Mouse (Mus musculus) cerebellum, postnatal 10 days (tissue): ENCODE results near the gene Fmnl1.

ENCODE experiments used
- DNase-seq, 2 experiments: peaks; one replicate each; pipeline ENCODE4 v3.0.0; 2021; ENCODE audit warnings: mixed read lengths in 2 of 2

Gene Fmnl1

DNA sequence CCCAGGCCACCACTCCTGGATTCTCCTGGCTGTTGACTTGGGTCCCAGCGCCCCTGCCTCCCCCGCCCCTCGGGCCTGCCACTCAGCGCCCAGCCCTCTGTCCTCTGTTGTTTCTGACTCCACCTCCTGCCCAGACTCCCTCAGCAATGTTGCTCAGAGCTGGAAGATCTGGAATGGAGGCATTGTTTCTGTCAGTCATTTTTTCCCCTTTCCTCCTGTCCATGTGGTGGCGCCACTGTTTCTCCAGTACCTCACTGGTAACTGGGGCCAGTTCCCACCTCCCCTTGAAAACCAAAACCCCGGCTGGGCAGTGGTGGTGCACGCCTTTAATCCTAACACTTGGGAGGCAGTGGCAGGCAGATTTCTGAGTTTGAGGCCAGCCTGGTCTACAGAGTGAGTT is 9.5 kb upstream of the Fmnl1 start:
- no peak for DNase-seq

DNA sequence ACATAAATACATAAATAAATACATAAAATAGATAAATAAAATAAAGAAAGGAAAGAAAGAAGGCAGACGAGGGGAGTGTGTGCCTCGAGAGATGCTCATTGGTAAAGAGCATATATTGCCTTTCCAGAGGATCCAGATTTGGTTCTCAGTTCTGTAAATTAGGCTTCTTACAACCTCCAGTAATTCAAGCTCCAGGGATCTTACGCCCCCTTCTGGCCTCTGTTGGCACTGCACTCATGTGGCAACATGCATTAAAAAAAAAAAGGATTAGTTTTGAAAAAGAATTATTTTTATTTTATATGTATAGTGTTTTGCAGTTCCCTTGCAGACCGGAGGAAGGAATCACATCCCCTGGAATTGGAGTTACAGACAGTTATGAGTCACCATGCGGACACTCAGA is 8.8 kb upstream of the Fmnl1 start:
- DNase-seq: peak in 1 of 2 experiments; percentile 63

DNA sequence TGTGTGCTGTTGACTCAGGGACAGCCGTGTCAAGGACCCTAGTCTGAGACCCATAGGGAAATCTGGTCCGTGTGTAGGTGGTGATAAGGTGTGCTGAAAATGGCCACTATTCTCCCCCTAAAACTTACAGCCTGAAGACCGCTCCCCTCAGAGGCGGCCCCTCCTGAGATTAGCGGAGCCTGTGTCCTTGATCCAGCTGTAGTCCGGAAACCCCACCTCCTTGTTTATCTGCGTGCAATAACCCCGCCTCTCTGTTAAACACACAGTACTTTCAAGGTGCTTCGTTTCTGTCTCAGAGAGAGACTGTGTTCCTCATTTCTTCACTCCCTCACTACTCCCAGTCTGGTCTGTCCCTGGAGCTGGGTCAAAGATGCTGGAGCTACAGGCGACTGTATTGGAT is 6.5 kb upstream of the Fmnl1 start:
- no peak for DNase-seq

DNA sequence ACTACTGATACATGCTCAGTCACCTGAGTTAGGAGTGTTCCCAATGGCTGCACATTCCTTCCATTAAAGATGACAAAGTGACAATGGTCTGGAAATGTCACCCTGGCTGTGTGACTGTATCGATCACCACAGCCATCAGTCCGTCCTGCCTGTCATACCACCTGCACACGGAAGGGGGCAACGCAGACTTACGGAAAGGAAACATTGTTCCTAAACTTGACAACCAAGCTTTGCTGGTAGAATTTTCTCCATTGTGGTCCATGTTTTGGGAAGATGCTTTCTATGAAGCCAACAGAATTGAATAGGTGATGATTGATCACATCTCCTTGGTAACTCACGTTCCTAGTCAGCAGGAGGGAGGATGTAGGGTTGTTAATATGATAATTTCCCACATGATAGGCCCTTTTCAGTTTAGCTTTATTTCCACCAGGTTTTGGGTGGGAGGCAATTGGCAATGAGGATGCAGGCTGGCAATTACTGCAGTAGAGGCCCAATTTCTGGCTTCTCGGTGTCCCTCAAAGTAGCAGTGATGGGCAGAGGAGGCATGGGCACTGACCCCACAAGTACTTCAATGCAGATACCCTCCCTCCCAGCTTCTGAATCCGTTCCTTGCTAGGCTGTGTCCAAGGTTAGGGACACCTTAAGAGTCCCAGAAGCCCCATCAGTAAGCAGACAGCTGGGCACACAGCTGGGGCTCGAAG is 2.1 kb upstream of the Fmnl1 start:
- peak; percentile 88 to 89 for DNase-seq

DNA sequence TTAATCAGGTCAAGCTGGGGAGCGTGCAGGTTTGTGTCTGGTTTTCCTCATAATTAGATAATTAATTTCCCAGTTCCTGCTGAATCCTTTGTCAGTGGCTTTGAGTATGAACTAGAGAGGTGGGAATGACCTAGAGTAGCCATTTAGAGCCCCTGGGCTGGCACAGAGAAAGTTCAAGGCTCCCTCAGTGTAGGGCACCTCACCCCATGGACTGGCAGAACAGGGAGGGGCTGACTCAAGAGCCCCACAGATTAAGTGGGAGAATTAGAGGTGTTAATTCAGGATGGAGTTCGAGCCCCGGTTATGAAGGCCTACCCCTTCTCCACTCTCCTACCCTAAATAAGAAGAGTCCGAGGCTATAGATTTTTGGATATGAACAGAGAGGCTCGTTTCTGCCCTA is 1.2 kb upstream of the Fmnl1 start:
- no peak for DNase-seq

DNA sequence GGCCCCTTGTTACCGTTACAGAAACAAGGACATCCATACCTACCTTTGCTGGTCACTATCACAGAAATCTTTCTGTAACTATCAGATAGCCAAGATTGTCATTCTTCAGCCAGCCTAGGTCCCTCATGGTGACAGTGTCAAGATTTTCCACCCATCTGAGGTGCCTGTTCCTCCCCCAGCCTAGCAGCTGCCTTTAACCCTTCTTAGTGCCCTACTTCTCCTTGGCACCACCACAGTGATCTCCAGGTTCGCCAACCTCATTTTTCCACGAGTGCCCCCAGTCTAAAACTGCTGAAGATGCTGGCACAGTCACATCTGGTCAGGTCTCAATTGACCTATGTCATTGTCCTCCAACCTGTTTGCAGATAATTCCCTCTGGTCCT is 805 bp upstream of the Fmnl1 start:
- DNase-seq: no peak

DNA sequence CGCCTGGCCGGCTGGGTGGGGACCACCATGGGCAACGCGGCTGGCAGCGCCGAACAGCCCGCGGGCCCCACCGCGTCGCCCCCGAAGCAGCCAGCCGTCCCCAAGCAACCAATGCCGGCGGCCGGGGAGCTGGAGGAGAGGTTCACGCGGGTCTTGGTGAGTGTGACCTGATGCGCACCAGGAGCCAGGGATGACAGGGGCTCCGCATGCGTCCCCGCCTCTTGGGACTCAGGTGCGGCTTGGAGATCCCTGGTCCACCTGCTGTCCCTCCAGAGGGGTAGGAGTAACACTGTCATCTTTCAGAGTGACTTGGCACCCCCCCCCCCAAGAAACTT is 346 bp downstream of the Fmnl1 start:
- DNase-seq: no peak

DNA sequence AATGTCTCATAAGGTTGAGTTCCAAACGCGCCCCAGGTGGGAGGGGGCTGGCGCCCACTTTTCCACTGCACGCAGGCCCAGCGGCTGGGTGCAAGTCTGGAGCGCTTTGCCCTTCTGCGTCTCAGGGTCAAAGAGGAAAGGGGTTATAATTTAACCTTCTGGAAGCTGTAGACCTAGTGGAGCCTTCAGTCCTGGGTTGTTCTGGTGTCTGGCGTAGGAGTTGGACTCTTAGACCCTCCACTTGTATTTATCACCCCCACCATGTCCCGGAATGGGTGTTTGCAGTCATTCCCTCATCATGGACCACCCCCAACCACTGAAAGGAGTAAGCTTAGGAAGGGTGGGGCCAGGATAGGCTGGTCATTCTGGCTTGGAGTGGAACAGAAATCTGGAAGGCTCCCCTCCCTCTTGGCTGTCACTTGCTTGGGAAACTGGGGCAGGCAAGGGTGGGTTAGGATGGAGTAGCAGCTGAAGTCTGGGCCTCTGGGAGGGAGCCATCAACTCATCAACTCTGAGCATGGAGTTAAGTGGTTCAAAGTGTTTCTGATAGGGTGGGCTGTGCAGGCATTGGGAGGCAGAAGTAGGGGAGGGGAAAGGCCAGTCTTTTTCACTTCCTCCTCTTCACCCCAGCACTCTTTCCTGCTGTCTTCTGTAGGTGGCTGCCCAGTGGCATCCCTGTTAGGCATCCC is 940 bp downstream of the Fmnl1 start:
- DNase-seq: peak in 1 of 2 experiments; percentile 24

DNA sequence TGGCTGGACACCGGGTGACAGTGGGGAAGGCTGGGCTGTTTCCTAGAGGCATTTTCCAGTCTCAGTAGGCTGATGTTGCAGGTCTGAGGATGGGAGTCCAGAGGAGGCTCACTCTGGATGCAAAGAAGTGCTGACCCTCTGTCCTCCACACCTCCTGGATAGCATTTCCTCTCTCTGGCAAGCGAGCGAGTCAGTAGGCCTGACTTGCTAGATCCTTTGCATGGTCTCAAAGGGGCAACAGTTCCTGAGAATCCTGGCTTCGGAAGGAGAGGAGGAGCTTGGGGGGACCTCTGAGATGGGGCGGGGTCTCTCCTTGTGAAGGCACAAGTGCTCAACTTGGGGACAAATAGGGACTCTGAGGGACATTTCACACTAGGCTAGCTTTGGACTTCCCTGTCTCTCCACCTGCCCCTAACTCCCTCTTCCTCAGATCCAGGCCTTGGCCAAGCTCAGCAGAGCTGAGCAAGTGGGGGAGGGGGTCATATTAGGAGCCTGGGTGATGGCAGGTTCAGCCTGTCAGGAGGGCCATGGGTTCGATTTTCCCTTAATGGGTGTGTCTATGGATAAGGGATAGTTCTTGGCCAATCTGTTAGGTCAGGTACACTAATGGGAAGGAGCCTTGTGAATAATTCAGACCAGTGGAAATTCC is 1.6 kb downstream of the Fmnl1 start:
- DNase-seq: no peak

DNA sequence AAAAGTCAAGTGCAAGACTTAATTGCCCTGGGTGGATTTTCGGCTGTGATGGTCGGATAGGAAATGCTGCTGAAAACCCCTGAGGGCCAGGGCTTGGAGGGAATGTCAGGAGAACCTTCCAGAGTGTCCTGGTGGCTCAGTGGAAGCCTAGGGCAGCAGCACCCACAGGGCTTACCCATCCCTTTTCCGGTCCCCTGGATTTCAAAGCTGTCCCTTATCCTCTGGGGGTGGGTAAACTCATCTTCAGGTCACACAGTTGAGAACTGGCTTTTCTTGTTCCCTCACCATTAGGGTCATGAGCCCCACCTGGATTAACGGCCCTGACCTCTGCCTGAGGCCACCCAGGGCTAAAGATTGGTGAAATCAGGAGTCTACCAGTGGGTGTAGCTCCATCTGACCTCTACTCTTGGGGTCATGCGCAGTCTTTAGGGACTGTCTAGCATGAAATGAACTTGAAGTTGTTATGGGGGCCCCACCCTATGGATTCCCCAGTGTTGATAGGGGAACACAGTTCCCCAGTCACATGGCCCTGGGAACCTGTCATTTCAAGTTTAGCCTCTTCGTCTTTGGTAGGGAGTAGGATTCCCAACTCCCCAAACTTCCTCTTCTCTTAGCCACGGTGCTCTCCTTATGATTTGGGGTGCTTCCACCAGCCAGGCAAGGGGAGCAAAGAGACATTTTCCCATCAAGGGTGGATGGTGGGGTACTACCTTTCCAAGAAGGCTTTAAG is 2.3 kb downstream of the Fmnl1 start:
- DNase-seq: no peak

DNA sequence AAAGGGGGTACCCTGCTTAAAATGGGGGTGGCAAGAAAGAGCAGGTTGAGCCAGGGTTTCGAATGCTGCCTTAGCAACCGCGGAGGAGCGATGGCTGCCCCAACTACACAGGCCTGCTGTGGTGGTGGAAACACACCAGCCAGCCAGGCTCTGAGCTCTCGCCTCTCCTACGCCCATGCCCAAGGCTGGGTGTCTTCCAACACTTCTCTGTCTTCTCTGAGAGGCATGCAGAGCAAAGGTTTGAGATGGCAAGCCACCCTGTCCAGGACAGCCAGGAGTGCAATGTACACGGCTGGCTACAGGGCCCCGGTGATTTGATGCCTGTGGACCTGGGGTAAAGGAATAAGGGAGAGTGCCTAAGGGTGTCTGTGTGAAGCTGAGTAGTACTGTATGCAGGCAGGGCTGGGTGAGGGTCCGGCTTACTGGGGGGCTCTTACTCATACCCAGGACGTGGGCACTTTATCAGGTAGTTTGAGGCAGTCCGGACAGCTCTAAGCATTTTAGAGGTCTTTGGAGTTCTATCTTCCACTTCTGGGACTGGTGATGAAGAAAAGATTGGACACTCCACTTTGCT is 3.0 kb downstream of the Fmnl1 start:
- no peak for DNase-seq

DNA sequence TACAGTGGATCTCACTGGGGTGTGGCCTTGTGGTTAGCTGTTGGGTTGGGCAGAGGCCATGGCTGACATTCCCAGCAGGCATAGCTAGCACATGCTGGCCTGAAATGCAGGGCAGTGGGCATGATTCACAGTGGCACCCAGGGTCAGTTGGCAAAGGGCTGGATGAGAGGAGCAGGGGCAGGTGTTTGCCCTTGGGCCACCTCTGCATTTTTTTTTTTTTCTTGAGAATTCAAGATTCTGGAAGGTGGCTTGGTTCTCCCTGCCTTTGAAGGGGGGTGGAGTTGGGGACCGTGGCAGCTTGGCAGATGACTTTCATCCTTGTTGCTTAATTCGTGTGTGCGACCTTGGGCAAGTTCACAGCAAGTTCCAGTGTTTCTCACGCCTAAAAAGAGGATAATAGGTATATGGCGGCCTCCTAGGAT is 3.5 kb downstream of the Fmnl1 start:
- DNase-seq: no peak

DNA sequence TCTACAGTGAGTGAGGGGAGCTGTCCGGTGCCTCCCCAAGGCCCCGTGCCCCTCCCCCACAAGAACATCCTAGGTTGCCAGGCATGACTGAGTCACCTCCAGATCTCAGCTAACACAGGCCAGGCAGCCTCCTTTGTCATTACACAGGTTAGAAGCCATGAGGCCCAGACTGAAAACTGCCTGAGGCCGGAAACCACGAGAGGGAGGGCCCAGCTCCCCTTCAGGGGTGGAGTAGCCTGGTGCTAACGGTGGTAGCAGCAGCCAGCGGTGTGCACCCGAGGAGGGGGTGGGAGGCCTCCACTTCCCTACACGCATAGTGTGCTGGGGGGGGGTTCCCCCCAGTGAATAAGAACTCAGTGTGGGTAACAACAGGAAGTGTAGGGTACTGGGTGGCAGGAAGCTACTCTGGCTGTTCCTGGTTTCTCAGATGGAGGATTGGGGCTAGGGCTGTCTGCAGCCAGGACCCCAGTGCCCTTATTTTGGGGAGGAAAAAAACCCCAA is 4.0 kb downstream of the Fmnl1 start:
- DNase-seq: no peak

DNA sequence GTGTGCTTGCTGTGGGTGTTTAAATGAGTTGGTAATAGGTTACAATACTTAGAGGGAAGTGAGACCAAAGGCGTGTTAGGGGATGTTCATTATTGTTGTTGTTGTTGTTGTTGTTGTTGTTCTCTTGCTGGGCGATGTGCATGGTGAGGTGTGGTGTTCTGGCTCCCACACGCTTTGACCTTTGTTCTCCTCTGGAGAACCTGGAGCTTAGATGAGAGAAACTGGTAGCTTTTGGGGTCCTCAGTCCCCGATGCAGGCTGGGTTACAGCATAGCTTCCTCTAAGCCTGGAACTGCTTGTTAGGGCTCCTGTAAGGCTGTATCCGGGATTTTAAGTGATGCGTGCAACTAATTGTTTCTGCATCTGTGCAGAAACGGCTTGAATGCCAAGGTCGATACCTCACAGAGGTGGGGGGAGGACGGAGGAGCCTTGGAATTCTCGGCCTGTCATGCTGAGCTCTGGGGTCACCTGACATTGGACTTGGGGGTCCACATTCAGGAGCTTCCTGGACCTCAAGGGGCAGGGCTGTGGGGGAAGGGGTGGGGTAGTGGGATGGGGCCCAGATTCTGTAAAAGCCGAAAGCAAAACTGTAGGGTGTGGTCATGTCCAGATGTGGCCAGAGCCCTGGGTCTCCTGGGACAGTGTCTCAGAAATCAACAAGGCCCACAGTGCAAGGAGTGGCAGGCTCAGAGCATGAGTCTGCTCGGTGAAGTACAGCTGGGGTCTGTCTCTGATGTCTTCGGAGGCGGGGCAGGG is 5.0 kb downstream of the Fmnl1 start:
- no peak for DNase-seq

DNA sequence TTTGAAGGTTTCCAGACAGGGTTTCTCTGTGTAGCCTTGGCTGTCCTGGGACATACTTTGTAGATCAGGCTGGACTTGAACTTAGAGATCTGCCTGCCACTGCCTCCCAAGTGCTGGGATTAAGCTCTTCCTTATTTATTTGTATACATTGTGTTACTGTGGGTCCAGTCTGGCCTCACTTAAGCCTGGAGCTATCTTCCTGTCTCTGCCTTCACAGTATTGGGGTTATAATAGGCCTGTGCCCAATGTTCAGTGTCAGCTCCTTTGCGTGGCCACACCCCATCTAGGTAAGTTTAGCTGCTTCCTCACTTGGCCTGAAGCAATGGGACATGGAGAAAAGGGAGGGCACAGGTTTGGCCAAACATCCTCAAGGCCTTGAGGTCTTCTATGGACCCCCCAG is 5.6 kb downstream of the Fmnl1 start:
- no peak for DNase-seq

DNA sequence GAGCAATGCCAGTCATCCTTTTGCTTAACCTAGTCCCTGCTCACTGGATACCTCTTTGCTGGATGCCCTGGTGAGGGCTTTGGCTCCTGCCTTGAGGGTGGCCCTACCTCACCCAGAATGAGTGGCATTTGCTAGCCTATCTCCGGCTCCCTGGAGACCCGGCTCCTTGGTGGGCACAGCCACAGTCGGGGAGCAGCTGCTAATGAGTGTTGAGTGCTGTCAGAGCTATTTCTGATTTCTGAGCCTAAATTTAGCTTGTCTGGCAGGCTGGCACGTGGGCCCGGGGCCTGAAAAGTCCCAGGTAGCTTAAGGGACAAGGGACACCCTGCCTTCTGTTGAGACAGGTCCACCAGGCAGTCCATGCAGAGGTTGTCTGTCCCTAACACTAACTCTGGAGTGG is 6.3 kb downstream of the Fmnl1 start:
- no peak for DNase-seq

DNA sequence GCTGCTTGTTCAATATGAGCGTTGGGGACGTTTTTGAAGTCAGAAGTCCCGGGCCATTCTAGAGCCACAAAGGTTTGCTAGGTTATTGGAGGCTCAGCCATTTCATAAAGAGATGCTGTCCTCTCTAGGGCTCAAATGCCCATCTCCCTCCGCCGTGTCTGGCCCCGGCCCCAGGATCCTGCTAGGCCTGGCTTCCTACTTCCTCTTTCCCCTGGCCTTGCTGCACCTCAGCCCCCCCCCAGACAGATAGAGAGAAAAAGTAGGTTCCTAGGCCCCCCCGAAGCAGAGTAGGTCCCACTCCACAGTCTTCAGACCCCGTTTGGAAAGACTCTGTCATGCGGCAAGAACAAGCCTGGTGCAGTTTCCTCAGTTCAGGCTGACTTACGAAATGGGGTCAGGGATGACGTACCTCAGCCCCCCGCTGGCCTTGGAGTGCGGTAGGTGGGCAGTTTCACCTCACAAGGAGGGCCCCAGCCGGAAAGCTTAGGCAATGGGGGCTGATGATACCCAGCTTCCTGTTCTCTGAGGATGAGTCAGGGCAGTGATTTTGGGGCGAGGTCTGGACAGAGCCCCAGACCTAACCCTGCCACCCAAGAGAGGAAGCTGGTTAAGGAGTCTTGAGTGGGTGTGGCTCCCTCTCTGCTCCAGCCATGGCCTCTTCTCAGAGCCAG is 7.0 kb downstream of the Fmnl1 start:
- DNase-seq: no peak

DNA sequence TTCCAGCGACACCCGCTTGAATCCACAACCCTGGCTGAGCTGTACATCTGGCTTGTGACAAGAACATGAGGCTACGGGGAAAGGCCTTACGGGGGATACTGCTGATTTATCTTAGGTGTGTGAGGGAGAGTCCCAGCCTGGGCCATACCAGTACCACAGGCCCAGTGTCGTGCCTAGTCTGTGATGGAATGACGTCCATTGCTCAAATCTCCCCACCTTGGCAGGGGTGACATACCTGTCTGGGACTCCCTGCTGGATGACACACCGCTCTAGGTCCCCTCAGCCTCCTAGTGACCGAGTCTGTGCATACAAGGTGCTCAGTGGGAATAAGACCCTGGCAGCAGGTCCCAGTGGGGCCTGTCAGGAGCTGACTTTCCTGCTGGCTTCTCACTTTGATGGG is 7.8 kb downstream of the Fmnl1 start:
- no peak for DNase-seq

DNA sequence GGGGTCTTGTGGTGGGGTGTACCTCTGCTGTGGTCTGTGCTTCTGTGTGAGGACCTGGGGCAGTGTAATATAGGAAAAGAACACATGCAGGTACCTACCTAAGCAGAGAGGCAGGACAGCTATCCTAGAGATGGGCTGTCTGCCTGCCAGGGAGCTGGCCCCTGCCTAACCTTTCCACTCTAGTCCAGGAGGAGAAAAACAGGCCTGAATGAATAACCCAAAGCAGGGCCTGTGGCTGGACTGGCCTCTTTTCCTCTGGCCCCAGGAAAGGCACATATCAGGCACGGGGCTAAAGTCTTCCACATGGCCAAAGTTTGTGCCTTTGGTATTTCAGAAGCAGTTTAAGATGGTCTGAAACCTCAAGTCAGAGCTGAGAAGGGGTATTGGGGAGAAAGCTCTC is 9.5 kb downstream of the Fmnl1 start:
- DNase-seq: no peak

DNA sequence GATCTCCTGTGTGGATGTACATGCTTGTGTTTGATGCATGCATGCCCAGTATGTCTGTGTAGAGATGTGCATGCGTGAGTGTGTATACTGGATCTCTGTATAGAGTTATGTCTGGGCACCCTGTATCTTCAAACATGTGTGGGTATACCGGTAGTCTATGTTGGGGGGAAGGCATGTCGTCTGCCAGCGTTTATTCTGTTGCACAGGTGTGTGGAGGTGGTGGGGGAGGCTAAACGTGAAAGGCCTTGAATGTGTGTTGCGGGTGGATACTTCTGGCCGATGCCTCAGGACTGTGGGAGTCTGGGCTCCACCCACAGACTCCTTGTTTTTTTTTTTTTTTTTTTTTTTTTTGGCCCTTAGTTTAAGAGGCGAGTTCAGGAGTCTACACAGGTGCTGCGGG is 10.4 kb downstream of the Fmnl1 start:
- no peak for DNase-seq

DNA sequence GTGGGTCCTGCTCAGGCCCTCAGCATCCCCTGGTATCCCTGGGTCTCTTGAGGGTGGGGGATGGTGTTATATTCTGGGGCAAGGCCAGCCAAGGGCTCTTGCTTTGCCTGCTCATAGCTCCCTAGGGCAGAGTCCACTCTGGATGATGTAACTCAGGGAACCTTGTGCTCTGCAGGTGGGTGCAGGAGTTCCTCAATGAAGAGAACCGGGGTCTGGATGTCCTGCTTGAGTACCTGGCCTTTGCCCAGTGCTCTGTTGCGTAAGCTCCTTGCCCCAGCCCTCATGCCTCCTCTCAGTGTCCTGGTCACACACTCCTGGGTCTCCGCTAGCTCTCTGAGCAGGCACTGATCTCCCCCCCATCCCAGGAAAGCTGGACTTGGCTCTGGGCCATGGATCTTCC is 11.0 kb downstream of the Fmnl1 start:
- DNase-seq: no peak

DNA sequence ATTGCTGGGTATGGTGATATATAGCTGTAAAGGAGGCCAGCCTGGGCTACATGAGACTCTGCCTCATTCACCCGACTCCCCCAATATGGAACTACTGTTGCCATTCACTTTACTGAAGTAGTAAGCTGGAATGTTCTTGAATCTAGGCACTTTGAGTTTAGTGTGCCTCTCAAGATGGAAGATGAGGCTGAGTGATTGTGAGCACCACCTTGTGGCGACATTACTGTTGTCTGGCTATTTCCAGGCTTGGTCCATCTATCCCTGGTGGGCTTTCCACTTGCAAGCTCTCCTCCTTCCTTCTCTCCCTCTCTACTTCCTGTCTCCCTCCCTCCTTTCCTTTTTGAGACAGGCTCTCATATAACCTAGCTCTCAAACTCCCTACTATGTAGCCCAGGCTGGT is 14.0 kb downstream of the Fmnl1 start:
- DNase-seq: peak; percentile 75 to 82
